Mouse (Mus musculus): ENCODE measurements around the gene Slc26a9. TPM values are rescaled to one million over a fixed set of nuclear protein-coding genes. Genes with fewer than 3 reads are reported as not detected.

Slc26a9 gene
- total RNA-seq, 2 experiments from 2014 or later: 0.18 to 0.24 TPM

DNA sequence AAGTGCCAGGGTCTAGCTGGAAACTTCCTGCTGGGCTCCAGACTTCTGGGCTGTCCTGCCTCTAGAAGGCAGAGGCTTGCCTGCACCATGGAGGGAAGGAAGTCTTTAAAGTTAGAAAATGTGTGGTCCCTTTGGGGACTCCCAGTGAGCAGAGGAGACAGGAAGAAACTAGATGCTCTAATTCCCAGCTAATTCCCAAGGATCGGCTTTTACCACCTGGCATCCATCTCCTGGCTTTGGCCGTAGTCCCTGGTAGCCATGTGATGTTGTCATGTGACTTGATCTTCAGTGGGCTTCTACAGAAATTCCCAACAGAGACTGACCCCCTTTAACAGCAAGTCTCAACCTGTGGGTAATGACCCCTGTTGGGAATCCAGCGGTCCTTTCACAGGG is 16.6 kb downstream of the Slc26a9 start:
- no peak for DNase-seq (ENCODE audit: extremely low spot score in 1 of 2, low spot score in 2 of 2)
- intact Hi-C loops (cut with DNase I): loop anchor here (5.0 kb wide), 1 partner anchor 213 kb away; no protein-coding TSS in a partner anchor

DNA sequence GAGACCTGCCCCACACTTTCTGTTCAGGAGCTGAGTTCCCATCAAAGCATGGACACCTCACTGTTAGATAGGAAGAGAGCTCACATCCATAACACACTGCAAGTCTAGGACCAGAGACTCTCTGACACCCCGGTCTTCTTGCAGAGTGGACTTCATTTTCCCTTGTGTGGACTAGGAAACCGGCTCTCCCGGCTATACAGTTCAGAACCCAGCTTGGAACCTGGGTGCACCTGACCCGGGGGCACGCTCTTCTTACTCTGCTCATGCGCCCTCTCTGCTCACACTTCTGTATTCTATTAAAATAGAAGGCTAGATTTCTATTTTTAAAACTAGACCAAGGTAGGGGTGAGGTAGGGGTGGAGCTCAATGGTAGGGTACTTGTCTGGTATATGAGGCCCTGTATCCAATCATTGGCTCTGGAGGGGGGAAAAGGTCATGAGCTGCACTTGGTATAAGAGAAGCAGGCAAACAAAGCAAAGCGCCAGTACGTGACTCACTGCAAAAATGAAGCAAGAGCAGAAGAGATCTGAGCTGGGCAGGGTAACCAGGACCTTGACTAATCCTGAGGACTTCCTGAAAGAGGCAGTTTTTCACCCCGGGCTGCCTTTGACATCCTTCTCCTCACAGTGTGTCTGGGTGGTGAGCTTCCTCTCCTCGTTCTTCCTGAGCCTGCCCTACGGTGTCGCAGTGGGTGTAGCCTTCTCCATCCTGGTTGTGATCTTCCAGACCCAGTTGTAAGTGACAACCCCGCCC is 17.4 kb downstream of the Slc26a9 start:
- DNase-seq (ENCODE audit: extremely low spot score in 1 of 2, low spot score in 2 of 2): no peak
- intact Hi-C loops (cut with DNase I): loop anchor here (5.0 kb wide), 1 partner anchor 214 kb away; no protein-coding TSS in a partner anchor

DNA sequence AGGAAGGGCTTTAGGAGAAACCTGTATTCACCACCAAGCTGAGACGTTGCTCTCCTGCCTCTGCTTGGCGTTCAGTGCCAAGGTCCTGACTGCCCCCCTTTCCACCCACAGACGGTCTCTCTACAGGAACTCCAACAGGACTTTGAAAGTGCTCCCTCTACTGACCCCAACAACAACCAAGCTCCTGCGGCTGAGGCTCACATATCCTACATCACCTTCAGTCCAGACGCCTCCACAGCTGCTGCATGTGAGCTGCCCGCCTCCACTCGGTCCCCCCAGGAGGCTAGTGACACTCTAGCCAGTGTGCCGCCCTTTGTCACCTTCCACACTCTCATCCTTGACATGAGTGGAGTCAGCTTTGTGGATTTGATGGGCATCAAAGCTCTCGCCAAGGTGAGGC is 19.9 kb downstream of the Slc26a9 start:
- no peak for DNase-seq (ENCODE audit: extremely low spot score in 1 of 2, low spot score in 2 of 2)
- intact Hi-C loops (cut with DNase I): loop anchor here (5.0 kb wide), 1 partner anchor 216 kb away; no protein-coding TSS in a partner anchor

DNA sequence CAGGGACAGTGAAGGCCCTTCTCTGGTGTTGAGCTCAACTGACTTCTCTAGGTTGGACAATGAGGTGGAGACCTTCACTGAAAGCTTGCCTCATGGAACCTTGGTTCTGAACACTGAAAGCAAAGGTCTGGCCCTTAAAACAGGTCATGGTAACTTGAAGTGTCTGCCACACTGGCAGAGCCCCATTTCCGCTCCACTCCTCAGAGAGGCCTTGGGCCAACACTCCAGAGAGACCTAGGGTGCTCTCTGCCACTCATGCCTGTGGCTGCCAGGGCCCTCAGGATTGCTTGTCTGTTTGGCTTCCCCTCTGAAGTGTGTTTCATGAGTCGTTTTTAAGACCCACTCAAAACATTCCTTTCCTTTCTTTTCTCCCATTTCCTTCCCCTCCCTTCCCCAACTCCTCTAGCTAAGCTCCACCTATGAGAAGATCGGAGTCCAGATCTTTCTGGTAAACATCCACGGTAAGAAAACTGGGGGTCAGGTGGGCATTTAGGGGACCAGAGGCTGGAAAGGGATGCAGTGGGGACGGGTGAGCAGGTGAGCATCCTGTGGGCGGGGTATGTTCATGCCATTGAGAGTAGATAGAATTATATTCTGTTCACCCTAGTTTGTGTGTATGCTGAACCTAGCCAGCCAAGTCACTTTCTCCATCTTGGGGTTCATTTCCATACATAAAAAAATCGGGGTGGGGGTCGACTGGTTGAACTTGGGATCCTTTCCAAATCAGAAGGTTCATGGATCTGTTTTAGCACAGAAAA is 20.9 kb downstream of the Slc26a9 start:
- DNase-seq (ENCODE audit: extremely low spot score in 1 of 2, low spot score in 2 of 2): no peak
- intact Hi-C loops (cut with DNase I): loop anchor here (1.0 to 5.0 kb wide), 3 partner anchors 52 to 217 kb away; no protein-coding TSS in a partner anchor

DNA sequence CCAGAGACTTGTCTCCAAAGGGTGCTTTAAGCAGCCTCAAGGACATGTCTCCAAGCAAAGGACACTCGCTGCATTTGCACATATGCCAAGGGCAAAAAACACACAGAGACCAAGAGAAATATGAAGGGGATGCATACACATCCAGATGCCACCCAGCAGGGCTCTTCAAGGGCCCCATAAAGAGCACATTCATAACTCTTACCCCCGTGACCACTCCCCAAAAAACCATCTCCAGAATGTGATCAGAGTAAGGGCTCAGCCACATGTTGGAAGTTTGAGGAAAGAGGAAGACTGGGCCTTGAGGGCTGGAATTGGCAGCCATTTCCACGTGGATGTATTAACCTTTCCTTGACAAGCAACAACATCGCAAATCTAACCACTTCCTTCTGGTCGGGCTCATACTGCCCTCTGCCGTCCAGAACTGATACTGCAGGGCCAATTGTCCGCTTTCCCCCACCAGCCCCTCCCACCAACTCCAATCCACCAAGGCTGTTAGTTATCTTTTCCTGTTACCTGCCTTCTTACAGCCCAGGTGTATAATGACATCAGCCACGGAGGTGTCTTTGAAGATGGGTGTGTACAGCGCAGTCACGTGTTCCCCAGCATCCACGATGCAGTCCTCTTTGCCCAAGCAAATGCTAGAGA is 21.7 kb downstream of the Slc26a9 start:
- DNase-seq (ENCODE audit: extremely low spot score in 1 of 2, low spot score in 2 of 2): peak; percentile 58 to 81
- intact Hi-C loops (cut with DNase I): loop anchor here (1.0 to 5.0 kb wide), 2 partner anchors 53 to 82 kb away; no protein-coding TSS in a partner anchor

DNA sequence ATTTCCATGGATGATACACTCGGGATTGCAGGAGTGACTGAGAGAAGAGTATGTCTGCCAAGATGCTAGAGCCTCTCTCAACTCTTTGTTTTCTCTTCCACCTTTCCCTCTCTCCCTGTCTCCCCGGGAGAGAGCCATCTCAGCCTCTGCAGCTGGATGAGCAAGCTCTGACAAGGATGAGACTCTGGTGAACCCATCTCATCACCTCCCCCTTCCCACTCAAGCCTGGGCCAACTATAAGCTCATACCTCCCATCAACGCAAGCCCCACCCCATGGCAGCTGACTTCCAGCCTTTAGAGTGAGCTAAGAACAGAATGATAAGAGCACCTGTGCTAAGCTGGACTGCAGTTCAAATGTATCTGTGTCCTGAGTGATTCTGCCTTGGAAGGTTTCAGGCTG is 25.5 kb downstream of the Slc26a9 start:
- intact Hi-C loops (cut with DNase I): loop anchor here (5.0 kb wide), 1 partner anchor 78 kb away; no protein-coding TSS in a partner anchor
- DNase-seq (ENCODE audit: extremely low spot score in 1 of 2, low spot score in 2 of 2): no peak

DNA sequence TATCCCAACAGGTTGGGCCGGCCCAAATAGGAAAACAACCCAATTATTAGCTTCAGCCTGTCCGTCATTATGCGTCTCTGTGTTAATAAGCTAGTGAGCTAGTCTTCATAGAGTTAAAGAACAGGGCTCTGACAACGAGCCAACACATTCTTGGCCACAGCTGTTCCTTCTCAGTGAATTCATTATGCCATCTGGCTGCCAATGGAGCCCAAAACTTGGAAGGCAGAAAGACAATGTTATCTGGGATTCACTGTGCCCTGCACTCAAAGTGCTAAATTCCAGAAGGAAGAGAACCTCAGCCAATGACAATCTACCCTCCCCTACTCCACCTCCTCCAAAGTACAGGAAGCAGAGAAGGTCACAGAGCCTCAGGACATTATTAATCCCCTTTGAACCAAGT is 26.8 kb downstream of the Slc26a9 start:
- intact Hi-C loops (cut with DNase I): no loop called here
- DNase-seq (ENCODE audit: extremely low spot score in 1 of 2, low spot score in 2 of 2): peak; percentile 78 to 89

DNA sequence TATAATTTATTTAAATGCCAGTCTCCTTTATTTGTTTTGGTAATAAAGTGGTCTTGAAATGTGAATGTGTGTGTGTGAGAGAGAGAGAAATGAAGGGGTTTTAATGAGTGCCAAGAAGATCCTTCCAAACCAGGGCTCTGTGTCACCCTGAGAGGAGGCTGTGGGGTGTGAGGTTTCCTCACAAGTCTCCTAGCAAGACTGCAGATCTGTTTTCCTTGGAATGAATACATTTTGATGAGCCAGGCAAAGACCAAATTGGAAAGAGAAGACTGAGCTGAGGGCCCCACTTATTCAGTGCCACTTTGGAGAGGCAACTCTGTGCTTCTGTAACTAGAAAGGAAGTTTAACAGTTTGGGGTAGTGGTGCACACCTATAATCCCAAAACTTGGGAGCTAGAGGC is 27.6 kb downstream of the Slc26a9 start:
- intact Hi-C loops (cut with DNase I): no loop called here
- DNase-seq (ENCODE audit: extremely low spot score in 1 of 2, low spot score in 2 of 2): no peak

DNA sequence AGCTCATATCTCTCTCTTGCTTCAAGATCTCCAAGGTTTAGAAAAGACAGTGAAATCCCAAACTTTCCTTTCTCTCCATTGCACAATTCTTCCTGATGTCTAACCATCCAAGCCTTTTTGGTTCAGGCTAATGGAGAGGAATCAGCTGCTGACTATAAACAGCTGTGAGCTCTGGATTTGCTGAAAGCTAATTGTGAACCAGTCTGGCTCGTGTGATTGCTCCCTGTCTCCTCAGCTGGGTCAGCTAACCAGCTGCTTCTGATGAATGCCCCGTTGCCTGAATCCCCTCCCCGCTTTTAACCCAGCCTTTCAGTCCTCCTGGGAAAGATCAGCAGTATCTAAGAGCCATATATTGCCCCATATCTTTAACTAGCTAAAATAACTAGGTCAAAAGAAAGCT is 50.8 kb downstream of the Slc26a9 start:
- intact Hi-C loops (cut with DNase I): no loop called here
- DNase-seq (ENCODE audit: extremely low spot score in 1 of 2, low spot score in 2 of 2): no peak

DNA sequence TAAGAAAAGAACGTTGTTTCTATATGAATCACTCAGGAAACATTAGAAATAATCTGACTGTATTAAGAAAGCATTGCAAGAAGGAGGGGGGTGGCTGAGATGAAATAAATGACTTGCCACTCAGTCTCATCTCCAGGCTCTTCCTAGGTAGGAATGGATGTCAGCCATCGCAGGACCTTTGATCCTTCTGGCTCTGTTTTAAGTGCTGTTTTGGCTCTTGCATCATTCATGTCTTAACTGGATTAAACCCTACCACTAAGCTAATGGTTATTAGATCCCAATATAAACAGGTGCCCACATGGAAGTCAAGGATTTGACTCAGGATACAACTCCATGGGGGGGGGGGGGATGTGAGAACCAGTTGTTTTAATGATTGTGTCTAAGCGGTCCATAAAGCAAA is 51.3 kb downstream of the Slc26a9 start:
- intact Hi-C loops (cut with DNase I): no loop called here
- no peak for DNase-seq (ENCODE audit: extremely low spot score in 1 of 2, low spot score in 2 of 2)

DNA sequence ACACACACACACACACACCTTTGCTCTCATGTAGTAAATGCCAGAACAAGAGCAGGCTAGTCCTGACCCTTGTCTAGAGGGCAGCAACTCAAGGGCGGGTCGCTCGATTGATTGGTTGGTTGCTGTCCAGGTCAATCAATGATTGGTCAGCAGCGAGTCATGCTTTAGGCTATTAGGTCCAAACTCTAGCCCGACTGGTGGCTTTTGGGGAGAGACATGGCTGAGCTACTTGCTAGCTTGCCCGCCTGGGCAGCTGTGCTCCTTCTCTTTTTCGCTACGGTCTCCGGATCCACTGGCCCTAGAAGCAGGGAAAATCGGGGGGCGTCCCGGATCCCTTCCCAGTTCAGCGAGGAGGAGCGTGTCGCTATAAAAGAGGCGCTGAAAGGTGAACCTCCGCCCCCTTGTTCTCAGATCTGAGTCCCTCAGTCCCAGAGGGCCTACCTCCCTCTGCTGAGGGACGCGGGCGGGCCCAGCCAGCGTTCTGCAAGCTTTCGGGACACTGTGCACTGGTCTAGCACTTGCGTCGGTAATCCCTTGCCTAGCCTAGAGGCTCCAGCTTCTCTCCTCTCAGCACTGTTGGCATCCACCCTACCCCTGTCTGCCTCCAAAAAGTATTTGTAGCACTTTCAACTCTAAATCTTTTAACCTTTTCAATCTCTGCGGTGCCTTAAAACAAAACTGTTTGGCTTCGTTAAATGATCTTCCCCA is 53.5 kb downstream of the Slc26a9 start, which contains the start of gene Pm20d1:
Gene Pm20d1 (plus strand): TSS at position 180 of the 708 bp plus-strand sequence.
- DNase-seq (ENCODE audit: extremely low spot score in 1 of 2, low spot score in 2 of 2): peak in 1 of 2 experiments; percentile 40
- intact Hi-C loops (cut with DNase I): no loop called here

DNA sequence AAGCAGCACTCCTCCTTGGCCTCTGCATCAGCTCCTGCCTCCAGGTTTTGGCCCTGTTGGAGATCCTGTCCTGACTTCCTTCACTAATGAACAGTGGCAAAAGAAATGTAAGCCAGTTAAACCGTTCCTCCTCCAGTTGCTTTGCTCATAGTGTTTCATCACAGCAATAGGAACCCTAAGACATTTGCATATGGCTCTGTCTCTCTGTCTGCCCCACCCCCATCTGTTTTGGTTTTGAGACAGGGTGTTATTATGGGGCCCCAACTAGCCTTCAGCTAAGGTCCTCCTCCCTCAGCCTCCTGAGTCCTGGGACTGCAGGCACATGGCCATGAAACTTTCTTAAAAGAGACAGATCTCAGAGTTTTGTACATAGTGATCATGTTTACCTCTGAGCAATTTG is 56.2 kb downstream of the Slc26a9 start:
- no peak for DNase-seq (ENCODE audit: extremely low spot score in 1 of 2, low spot score in 2 of 2)
- intact Hi-C loops (cut with DNase I): no loop called here

DNA sequence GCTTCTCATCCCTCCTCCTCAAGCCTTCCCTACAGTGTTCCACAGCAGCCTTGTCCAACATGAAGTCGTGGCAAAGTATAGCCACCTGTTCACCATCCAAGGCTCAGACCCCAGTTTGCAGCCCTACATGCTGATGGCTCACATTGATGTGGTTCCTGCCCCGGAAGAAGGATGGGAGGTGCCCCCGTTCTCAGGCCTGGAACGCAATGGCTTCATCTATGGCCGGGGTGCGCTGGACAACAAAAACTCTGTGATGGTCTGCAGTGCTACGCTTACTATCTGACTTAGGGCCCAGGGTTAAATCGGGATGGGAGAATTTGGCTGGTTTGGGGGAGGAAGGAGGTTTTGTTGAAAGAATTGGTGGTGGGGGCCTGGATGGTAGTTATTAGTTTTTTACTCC is 57.2 kb downstream of the Slc26a9 start:
- intact Hi-C loops (cut with DNase I): no loop called here
- no peak for DNase-seq (ENCODE audit: extremely low spot score in 1 of 2, low spot score in 2 of 2)

DNA sequence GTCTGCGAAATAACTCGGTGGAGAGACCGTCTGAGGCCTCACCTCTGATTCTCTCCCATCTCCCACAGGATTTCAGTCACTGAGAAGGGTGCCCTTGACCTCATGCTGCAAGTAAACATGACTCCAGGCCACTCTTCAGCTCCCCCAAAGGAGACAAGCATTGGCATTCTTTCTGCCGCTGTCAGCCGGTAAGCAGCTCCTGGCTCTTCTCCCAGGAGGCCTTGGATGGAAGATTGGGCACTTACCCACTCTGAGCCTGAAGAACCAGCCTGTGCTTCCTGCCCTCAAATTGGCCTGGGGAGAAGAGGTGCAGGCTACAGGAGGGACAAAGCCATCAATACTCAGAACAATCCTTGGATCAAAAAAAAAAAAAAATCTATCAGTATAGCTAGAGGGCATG is 58.8 kb downstream of the Slc26a9 start:
- intact Hi-C loops (cut with DNase I): no loop called here
- no peak for DNase-seq (ENCODE audit: extremely low spot score in 1 of 2, low spot score in 2 of 2)

DNA sequence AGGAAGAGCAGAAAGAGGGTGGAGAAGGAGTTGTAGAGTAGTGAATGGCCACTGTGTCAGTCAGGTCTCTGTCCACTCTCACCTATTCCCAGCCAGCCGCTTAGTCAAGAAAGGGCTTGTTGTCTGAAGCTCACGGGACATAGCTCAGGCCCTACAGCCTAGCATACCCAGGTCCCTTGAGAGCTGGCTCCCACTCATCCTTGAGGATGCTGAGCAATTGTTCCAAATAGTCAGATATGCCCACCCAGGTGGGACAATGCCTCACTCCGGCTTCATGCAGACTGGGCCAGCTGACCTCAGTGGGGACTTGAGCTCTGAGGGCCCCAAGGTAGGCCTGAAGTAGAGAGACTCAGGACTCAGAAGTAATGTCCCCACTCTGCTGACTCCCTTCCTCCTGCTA is 60.3 kb downstream of the Slc26a9 start:
- no peak for DNase-seq (ENCODE audit: extremely low spot score in 1 of 2, low spot score in 2 of 2)
- intact Hi-C loops (cut with DNase I): no loop called here

DNA sequence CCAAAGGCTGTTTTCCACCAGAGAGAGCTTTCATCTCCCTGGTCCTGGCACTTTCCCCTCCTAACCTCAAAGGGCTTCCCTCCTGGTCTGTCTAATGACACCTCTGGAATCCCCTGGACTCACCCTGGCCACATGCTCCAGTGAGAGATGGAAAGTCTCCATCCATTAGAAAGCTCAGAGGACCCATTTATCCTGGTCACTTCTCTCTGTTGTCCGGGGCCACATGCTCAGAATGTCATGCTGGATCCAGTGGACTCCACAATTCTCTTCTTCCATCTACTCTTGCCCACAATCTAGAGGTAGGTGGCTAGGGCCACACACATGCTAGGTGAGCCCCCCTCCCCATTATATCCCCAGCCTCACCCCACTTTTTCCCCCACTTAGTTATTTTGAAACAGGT is 65.2 kb downstream of the Slc26a9 start:
- intact Hi-C loops (cut with DNase I): no loop called here
- DNase-seq (ENCODE audit: extremely low spot score in 1 of 2, low spot score in 2 of 2): no peak

DNA sequence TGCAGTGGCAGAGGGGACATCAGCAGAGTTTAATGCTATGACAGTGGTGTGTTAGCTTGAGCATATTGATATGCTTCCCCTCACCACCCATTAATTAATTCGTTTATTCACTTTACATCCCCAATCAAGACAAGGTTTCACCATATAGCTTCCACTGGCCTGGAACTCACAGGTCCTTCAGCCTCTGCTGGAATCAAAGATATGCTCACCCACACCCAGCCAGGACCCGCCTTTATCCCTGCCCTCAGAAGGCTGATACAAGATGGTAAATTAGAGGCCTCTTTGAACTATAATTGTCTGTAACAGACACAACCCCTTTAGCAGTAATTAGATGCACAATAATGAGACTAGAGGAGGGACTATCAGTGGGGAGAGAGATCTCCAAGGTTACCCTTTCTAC is 65.8 kb downstream of the Slc26a9 start:
- intact Hi-C loops (cut with DNase I): no loop called here
- no peak for DNase-seq (ENCODE audit: extremely low spot score in 1 of 2, low spot score in 2 of 2)

DNA sequence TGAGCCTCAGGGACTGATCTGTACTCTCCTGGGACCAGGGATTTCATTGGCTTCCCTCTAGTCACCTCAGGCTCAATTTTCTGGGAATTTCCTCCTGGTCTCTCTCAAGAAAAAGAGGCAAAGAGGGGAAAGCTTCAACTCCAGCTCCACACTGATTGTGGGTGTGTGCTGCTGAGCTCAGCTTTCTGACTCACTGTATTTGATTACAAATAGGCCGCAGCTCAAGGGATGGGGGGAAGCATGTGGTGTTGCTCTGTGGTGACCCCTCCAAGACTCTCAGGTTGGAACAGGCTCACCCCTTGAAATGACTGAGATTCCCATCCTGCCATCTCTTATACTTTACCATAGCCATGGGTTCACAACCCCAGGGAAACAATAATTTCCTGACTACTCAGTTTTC is 67.6 kb downstream of the Slc26a9 start:
- intact Hi-C loops (cut with DNase I): no loop called here
- DNase-seq (ENCODE audit: extremely low spot score in 1 of 2, low spot score in 2 of 2): no peak

DNA sequence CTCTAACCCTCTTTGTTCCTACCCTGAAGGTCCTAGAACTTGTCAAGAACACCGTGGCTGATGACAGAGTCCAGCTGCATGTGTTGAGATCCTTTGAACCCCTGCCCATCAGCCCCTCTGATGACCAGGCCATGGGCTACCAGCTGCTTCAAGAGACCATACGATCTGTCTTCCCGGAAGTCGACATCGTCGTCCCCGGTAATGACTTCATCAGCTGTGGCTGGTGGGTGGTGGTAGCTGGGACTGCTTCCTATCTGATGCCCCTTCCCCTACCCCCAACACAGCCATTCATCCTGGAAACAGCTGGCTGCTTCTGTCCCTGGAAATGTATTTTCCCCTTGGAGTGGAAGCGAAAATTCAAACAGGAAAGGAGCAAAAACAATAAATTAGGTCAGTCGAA is 68.2 kb downstream of the Slc26a9 start:
- DNase-seq (ENCODE audit: extremely low spot score in 1 of 2, low spot score in 2 of 2): no peak
- intact Hi-C loops (cut with DNase I): no loop called here

Measured in left cerebral cortex, postnatal 10 days (tissue).